Mouse (Mus musculus) mesoderm, embryonic 11.5 days (tissue): ENCODE measurements around the gene Cyp2c37.
"Not testable (repeated sequence)": the region's sequence is repeated elsewhere in the genome, so short reads cannot be mapped to it uniquely, and the experiment has no call there.

Source experiments
- DNase-seq: peaks from one replicate; pipeline ENCODE4 v3.0.0-alpha.2; 2012; ENCODE audit warnings: low read depth, low spot score

The Cyp2c37 gene

GRCm38 (mm10) chr19:39992140-39992539, at the start of gene Cyp2c37:
TSS of gene Cyp2c37 (plus strand) at chr19:39992424.
- not testable (repeated sequence) for DNase-seq

- DNase-seq, result not testable (repeated sequence)
Observed at GRCm38 (mm10) chr19:39960861-39961260, 31.4 kb upstream of the Cyp2c37 start.

GRCm38 (mm10) chr19:39971096-39971495, 21.1 kb upstream of the Cyp2c37 start:
- not testable (repeated sequence) for DNase-seq

- DNase-seq, result no peak
Observed at GRCm38 (mm10) chr19:39989471-39989870, 2.8 kb upstream of the Cyp2c37 start.
